Mouse (Mus musculus) spleen, postnatal 14 days (tissue): ENCODE results near the gene Aplp1.
"Not testable (repeated sequence)": the region's sequence is repeated elsewhere in the genome, so short reads cannot be mapped to it uniquely, and the experiment has no call there.

Experiments used
- DNase-seq, 2 experiments: peaks; one replicate each; pipeline ENCODE4 v3.0.0; 2021 to 2022; ENCODE audit warnings: low spot score in 2 of 2

The Aplp1 gene

DNA sequence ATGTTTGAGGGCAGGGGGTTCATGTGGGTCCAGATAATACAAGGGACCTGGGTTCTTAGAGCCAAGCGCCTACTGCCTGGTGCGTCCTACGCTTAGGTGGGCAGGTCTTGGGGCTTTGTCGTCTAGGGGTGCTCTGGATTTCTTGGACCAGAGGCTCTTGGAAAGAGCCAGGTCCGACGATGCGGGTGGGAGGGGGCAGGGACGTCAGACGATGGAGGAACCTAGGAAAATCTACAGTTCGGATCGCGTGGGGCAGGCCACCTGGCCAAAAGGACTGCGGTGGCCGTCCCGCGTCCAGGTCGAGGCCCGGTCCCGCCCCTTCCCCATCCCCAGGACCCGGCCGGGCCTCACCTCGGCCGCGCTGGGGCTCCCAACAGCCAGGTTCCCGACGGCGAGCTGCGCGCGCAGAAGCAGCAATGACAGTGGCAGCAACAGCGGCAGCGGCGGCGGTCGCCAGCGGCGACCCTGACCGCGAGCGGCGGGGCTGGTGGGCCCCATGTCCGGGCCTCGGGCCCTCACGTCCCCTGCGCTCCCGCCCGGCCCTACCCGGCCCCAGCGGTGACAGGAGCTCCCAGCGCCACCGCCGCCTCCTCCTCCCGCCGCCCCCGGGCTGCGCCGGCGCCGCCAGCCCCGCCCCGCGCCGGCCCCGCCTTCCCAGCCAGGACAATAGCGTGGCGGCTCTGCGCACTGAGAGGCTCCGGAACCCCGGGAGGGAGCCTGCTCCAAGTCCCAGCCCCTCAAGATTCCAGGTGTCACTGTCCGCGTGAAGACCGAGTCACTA, at the start of gene Aplp1:
Gene Aplp1, minus strand, starts transcription at position 565 of the 781 bp plus-strand sequence.
- no peak for DNase-seq

DNA sequence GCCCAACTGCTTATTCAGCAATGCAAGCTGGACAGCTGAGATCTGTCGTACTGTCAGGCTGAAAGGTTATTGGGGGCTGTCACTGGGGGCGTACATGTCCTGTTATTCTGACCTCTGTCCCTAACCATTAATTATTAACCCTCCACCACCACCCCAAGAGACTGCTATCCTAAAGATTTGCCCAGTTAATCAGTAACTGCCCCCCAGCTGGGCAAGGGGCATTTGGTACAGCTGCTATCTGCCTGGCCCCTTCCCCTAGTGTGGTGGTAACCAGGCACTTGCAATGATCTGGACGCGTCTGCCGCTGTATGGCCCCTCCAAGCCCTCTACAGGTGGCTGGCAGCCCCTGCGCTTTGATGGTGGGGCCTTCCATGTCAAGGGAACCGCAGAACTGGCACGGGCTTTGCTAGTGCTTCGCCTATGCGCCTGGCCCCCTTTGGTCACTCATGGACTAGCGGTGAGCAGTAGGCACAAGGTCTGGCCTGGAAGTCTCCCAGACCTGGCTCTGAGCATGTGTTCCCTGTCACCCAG, 48.1 kb upstream of the Aplp1 start, which contains the start of gene Prodh2:
Gene Prodh2, plus strand, starts transcription at position 222 of the 531 bp plus-strand sequence.
- DNase-seq = no peak

DNA sequence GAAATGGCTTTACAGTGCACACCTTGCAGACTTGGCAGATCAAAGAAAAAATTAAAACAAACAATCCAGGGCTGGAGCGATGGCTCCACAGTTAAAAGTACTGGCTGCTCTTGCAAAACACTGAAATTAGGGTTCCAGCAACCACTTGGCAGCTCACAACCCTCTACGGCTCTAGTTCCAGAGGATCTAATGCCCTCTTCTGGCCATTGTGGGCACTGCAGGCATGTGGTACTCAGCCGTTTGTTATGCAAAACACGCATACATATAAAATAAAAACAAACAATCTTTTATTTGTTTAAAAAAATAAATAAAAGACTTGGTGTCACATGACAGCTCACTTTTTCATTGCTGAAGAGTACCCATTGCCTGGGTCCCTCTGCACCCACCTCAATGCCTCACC, 47.4 kb upstream of the Aplp1 start:
- DNase-seq = peak; percentile 56 to 71

DNA sequence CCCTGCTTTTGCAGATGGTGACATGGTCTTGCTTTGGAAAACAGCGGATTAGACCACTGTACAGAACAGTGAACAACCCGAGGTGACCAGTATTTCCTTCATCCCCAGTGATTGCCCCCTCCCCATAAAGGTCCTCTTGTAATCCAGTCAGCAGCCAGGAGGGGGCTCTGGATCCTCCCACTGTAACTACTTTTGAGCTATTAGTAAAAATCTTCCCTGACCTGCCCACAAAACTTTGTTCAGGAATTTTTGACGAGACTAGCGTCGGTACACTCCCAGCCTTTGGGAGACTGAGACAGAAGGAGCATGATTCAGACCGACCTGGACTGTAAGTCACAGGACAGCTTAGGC, 45.6 kb upstream of the Aplp1 start:
- DNase-seq = no peak

DNA sequence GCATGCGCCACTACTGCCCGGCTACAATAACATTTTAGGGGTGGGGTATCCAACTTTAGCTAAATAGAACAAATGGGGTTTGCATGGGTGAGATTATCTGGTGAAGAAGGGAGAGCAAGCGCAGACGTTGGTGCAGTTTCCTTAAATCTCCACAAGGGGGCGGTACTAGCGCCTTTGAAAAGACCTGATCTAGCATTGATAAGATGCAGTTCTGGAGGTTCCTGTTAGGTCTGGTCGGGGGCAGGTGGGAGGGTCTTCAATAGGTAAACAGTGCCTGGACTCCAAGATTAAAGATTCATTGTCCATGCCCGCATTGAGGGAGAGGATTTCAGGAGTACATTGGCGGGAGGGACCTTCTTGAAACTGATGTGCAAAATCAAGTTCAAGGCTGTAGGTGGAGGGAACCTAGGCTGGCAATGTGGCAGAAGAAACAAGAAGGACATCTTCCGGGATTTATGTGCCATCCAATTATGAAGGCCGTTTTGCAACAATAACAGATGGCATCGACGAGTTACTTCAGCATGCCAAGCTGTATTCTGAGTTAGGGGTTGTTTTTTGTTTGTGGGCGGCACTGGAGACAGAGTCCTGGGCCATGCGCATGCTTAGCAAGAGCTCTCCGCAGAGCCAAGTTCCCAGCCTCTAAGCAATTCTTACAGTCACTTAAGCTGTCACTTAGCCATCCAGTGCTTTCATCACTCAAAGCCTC, 45.1 kb upstream of the Aplp1 start:
- peak in 1 of 2 experiments; percentile 26 for DNase-seq

DNA sequence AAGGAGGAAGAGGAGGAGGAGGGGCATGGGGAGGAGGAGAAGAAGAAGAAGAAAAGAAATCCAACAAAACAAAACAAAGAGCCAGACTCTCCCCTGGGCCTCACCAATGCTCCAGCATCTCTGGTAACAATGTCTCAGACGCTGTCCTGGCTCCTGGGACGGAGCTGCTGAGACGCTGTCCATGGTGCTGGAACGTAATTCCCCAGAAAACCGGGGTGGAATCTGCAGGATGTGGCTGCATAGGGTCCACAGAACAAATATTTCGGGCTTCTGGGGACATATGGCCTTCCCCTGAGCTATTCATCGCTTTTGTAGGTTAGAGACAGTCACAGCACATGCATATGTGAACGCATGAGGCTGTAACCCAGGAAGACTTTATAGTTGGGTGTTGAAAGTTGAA, 38.9 kb upstream of the Aplp1 start:
- no peak for DNase-seq

DNA sequence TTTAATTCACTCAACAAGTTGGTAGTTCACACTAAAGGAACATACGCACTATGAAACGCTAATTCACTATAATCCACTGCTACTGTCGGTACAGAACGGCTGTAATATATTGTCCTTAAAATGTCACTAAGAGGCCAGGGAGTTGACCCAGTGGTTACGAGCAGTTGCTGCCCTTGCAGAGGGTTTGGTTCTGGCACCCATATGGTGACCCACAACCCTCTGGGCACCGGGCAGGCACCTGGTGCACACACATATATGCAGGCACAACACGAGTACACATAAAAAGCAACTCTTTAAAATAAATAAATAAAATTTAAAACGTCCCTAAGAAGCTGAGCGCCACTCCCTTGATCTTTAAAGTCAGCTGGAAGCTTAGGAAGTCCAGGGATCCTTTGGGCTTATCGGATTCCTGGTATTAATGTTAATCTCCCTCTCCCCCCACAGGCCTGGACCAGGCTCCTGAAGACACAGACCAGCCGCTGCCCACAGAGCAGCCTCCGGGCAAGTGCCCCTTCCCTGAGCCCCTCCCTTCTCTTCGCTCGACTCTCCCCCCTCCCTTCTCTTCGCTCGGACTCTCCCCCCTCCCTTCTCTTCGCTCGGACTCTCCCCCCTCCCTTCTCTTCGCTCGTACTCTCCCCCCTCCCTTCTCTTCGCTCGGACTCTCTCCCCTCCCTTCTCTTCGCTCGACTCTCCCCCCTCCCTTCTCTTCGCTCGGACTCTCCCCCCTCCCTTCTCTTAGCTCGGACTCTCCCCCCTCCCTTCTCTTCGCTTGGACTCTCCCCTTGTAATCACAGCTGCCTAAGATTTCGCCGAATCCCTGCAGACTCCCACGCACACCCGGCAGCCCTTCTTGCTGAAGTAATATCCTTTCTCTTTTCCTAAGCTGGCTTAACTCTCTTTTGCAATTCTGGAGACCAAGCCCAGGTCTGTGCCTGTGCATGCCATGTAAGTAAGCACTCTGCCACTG, 32.4 kb upstream of the Aplp1 start:
- no peak for DNase-seq

DNA sequence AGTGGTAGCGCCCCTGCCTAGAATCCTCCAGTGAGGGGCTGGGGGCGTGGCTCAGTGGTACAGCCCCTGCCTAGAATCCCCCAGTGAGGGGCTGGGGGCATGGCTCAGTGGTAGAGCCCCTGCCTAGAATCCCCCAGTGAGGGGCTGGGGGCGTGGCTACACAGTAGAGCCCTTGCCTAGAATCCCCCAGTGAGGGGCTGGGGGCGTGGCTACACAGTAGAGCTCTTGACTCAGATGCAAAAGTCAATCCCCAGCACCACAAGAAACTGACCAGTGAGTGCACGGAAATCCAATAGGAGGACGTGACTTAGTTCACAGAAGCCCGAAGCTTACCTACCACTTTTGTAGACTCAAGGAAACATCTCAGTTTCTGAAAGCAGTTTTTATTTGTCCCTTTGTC, 30.8 kb upstream of the Aplp1 start:
- DNase-seq = not testable (repeated sequence)

DNA sequence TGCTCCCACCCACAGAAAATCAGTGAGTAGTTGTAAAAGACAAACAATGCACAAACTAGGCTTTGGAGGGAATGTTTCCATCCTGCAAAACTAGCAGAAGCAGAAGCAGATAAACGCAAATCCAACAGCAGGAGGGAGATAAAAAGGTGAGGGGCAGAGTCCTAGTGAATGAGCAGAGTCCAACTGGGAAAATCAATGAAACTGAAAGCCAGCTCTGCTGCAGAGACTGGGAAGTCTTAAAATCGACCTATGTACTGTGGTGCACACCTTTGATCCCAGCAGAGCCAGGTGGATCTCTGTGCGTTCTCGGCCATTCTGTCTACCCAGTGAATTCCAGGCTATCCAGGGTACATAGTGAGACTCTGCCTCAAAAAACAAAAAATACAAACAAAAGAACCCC, 29.7 kb upstream of the Aplp1 start:
- DNase-seq = no peak

DNA sequence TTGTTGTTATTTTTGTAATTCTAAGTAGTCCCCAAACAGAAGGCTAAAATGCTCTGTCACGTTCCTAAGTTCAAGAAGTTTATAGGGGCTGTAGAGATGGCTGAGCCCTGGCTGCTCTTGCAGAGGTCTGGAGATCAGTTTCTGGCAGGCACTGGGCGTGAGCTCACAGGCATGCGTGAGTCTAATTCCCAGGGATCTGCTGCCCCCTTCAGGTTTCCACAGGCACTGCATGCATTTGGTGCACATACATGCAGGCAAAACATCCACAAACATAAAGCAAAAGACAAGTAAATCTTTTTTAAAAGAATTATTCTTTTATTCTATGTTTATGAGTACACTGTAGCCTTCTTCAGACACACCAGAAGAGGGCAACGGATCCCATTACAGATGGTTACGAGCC, 27.1 kb upstream of the Aplp1 start:
- DNase-seq = peak in 1 of 2 experiments; percentile 45

DNA sequence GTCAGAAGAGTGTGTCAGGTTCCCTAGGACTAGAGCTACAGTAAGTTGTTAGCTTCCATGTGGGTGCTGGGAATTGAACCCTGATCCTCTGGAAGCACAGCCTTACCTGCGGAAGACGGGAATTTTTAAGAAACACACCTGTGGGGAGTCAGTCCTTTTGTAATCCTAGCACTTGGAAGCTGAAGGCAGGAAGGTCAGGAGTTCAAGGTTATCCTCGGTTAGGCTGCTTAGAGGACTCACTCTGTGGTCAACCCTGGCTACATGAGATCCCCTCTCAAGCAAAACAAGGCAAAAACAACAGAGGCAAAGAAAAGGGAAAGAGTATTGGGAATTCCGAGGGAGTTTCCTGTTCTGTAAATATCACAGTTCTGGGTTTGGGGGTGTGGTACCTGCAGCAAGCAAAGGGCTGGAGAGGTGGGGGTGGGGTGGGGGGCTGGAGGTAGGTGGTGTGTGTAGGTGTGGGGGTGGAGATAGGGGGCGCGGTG, 19.5 kb upstream of the Aplp1 start:
- no peak for DNase-seq

DNA sequence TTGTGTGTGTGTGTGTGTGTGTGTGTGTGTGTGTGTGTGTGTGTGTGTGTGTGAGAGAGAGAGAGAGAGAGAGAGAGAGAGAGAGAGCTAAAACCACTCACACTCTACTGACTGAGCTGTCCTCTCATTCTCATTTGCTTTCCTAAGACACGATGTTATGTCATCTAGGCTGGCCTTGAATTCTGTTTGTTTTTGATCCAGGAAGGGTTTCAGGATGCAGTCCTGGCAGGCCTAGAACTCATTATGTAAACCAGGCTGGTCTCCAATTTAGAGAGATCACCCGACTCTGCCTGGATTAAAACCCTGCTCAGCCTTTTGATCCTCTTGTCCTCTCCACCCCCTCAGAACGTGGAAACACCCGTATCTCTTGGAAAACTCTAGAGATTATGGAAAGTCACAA, 18.7 kb upstream of the Aplp1 start:
- DNase-seq = no peak

DNA sequence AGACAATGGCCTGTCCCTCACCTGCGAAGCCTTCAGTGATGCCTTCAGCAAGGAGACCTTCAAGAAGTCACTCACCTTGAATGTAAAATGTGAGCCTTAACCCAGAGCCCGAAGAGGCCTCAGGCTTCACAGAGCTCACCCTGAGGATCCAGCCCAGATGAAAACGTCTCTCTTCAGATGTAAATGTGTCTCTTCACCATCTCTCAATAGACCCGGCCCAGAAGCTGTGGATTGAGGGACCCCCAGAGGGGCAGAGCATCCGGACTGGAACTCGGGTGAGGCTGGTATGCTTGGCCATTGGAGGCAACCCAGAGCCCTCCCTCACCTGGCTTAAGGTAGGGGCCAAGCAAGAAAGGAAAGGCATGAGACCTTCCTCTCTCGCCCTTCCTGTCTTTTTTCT, 18.2 kb upstream of the Aplp1 start:
- DNase-seq = no peak

DNA sequence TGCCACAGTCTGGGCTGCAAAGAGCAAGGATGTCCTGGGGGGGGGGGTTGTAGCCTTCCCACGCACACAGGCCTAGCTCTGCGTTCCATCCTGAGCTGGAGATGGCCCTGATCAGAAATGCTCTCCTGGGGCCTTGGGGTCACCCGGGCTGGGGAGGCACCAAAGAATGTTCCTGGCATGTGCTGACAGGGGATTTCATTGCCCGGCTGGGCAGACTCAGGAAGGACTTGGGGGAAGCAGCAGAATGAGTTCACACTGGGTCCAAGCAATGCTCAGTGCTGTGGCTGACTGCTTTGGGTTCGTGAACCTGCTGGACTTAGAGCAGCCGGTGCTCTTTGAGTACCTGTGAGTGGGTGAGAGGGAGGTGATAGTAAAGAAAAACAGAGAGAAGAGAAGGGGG, 14.1 kb upstream of the Aplp1 start:
- DNase-seq = no peak

DNA sequence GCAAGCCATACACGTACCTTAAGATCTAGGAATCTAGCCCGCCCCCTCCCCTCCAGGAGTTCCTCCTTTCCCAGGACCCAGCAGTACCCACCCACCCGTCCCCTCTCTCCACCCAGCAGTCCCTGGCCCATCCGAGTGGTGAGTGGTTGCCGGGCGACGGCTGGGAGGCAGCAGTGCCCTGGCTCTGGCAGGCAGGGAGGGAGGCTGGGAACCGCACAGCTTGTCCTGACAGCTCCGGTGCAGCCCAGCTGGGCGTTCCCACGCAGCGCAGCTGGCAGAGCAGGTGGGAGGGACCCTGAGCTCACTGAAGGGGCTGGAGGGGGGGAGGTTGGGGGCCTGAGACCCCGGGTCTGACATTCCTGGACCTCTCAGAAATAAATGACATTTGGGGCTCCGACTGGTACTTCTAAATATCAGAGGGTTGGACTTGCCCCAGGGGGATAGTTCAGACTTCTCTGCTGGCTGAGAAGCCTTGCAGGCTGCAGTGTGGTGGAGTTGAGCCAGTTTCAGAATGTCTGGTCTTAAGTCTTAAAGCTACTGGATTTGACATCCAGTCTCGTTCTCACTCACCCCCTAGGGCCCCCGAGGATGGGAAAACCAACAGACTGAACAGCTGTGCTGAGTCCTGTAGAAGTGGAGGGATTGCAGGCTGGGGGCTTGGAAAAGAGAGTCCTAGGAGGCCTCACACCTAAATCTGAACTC, 12.4 kb upstream of the Aplp1 start, which contains the start of the genes Kirrel2 and Nphs1:
Gene Kirrel2, minus strand, starts transcription at position 62 of the 702 bp plus-strand sequence.
Gene Nphs1, plus strand, starts transcription at position 687 of the 702 bp plus-strand sequence.
- DNase-seq = no peak

DNA sequence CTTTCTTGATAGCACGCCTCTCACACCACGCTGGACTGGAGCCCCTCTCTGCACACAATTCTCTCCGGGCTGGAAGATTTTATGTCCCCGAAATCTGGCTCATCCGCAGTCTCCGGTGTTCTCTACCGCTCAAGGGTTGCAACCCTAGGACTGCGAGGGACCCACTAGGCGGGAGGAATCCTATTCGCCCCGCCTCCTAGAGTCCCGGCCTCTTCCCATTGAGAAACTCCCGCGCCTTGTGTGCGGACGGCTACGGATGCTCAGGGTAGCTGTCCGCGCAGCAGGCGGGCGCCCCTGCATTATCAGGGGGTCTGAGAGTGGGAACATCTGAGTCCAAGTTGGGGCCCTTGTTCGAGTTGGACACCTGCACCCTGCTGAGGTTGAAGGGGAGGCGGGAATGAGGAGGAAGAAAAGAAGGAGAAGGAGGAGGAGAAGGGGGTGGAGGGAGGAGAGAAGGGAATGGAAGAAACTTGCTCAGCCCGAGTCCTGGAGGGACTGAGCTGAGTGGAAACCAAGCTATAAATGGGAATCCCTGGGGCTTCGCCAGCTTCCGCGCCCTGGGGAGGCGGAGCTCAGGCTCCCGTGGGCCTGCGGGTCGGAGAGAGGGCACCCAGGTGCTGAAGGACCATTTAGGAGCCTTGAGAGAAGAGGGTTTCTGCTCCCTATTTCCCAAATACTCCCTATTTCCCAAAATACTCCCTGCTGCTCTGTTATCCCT, 11.7 kb upstream of the Aplp1 start:
- DNase-seq = no peak

DNA sequence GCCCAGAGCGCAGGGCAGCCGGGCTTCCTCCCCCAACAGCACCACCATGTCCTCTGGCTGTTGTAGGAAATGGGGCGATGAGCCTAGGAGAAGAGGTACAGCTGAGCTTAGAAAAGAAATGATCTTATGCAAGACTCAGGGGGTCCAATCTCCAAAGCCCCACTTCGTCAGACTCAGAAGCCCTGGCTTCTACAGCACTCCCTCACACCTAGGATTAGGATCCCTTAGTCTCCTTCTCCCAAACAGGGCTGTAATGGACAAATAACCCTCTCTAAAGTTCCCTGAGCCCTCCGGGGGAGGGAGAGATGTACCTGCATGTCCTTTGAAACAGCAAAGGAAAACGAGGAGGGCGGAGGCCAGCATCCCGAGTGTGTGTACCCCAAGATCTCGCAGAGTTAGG, 11.2 kb upstream of the Aplp1 start:
- DNase-seq = no peak

DNA sequence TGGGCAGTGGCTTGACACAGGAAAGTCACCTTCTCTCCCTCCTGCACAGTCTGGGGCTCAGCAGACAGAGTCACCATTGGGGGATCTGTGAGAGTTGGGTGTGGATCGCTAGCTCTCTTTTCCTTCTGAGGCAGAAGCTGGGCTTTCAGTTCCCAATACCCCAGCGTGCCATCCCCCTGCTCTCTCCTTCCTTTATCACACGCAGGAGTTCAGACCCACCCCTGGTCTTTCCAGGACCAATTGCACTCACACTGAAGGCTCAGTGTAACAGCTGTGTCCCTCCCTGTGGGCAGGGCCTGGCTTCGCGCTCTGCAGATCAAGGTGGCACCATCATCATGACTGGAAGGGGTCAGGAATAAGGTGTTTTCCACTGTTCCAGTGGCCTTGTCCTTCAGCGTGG, 8.9 kb upstream of the Aplp1 start:
- no peak for DNase-seq

DNA sequence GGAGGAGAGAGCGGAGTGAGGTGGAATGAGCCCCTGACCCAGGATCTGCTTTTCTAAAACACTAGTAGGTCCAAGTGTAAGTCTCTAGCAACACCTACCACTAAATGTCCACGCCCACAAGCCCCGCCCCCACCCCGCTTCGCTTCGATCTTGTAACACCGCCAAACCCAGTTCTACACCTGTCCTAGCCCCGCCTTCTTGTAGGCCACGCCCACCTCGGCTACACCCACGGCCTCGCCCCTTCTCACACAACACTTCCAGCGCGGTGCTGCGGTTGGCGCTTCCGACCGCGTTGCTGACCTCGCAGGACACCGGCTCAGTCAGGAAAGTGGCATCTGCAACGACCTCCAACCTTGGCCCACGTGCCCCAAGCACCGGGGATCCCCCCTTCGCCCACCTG, 8.4 kb upstream of the Aplp1 start:
- peak in 1 of 2 experiments; percentile 35 for DNase-seq

DNA sequence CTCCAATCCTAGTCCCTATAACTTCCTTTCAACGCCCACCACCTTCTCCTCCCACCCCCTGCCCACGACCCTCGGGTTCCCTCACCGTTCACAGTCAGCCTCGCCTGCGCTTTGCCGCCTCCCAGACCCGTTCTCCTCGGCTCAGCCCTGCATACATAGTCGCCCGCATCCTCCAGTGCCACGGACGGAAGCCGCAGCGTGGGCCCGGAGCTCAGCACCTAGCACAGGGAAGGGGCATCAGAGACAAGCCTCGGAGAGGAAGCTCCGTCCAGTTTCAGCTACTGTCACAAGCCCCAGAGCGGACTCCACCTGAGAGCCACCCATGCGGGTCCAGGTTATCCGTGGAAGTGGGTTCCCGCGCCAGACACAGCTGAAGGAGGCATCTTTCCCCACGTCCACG, 8.0 kb upstream of the Aplp1 start:
- no peak for DNase-seq
